Mouse (Mus musculus): ENCODE results near the gene Mog. TPM values are rescaled to one million over a fixed set of nuclear protein-coding genes. Genes with fewer than 3 reads are reported as not detected.
"Not testable (repeated sequence)": the region's sequence is repeated elsewhere in the genome, so short reads cannot be mapped to it uniquely, and the experiment has no call there.

The Mog gene
- polyA plus RNA-seq, 1 experiment from 2014 or later: 0.13 TPM

GRCm38 (mm10) chr17:37027486-37027885 is 4.3 kb upstream of the Mog start:
- ATAC-seq (ENCODE audit: insufficient read depth) (no peak), DNase-seq (no peak)
- no peak overlapping the region for H3K9ac ChIP-seq
- 93% methylated on average over 4 of the region's 4 CpGs for WGBS
- no peak for TF ChIP-seq CTCF (IDR thresholded peaks at IDR 0.05; ENCODE audit: low read depth)
- no peaks in the 10 kb centered on the region for H3K4me1 ChIP-seq (ENCODE audit: insufficient read depth)
- no peaks in the 10 kb centered on the region for H3K36me3 ChIP-seq (ENCODE audit: insufficient read depth)
- H3K4me2 ChIP-seq: no peak overlapping the region
- no peaks in the 10 kb centered on the region for H3K27me3 ChIP-seq (ENCODE audit: insufficient read depth, low read length)
- H3K9me3 ChIP-seq (ENCODE audit: low read depth, low read length): no peaks in the 10 kb centered on the region
- no peak overlapping the region for H3K4me3 ChIP-seq (ENCODE audit: low read depth, low read length)
- H3K27ac ChIP-seq (ENCODE audit: low read depth): peak overlapping the region; percentile 97

- Histone ChIP-seq H3K9ac (no peak overlapping the region), H3K36me3 (ENCODE audit: insufficient read depth) (no peaks in the 10 kb centered on the region), H3K4me1 (ENCODE audit: insufficient read depth) (no peaks in the 10 kb centered on the region), H3K4me3 (ENCODE audit: low read depth, low read length) (no peak overlapping the region), H3K4me2 (no peak overlapping the region), H3K9me3 (ENCODE audit: low read depth, low read length) (no peaks in the 10 kb centered on the region), H3K27ac (ENCODE audit: low read depth) (no peak overlapping the region), H3K27me3 (ENCODE audit: insufficient read depth, low read length) (no peaks in the 10 kb centered on the region)
- ATAC-seq (ENCODE audit: insufficient read depth) (no peak), DNase-seq (no peak)
- WGBS: 82% methylated on average over 2 of the region's 2 CpGs
- TF ChIP-seq CTCF (IDR thresholded peaks at IDR 0.05; ENCODE audit: low read depth): no peak
Observed at GRCm38 (mm10) chr17:37026425-37026824, 3.2 kb upstream of the Mog start.

- H3K9me3 ChIP-seq (ENCODE audit: low read depth, low read length); DNase-seq; H3K4me1 ChIP-seq (ENCODE audit: insufficient read depth); H3K4me2 ChIP-seq; H3K27ac ChIP-seq (ENCODE audit: low read depth); H3K4me3 ChIP-seq (ENCODE audit: low read depth, low read length); H3K9ac ChIP-seq; H3K36me3 ChIP-seq (ENCODE audit: insufficient read depth); H3K27me3 ChIP-seq (ENCODE audit: insufficient read depth, low read length); ATAC-seq (ENCODE audit: insufficient read depth): not testable (repeated sequence)
- WGBS: 94% methylated on average over 5 of the region's 5 CpGs
Observed at GRCm38 (mm10) chr17:37019242-37019641, 4.0 kb downstream of the Mog start.

- Histone ChIP-seq H3K27ac (ENCODE audit: low read depth) (no peak overlapping the region), H3K4me2 (no peak overlapping the region), H3K4me3 (ENCODE audit: low read depth, low read length) (no peak overlapping the region), H3K9me3 (ENCODE audit: low read depth, low read length) (no peaks in the 10 kb centered on the region), H3K9ac (no peak overlapping the region), H3K27me3 (ENCODE audit: insufficient read depth, low read length) (no peaks in the 10 kb centered on the region), H3K4me1 (ENCODE audit: insufficient read depth) (no peaks in the 10 kb centered on the region), H3K36me3 (ENCODE audit: insufficient read depth) (no peaks in the 10 kb centered on the region)
- ATAC-seq (ENCODE audit: insufficient read depth) (no peak), DNase-seq (no peak)
- 75% methylated on average over 3 of the region's 3 CpGs for WGBS
- no peak for TF ChIP-seq CTCF (IDR thresholded peaks at IDR 0.05; ENCODE audit: low read depth)
Observed at GRCm38 (mm10) chr17:37018328-37018727, 4.9 kb downstream of the Mog start.

- Histone ChIP-seq H3K9ac (no peak overlapping the region), H3K27ac (ENCODE audit: low read depth) (no peak overlapping the region)
- no peak for ATAC-seq (ENCODE audit: insufficient read depth)
Observed at GRCm38 (mm10) chr17:37016333-37016732, 6.9 kb downstream of the Mog start.

GRCm38 (mm10) chr17:37012141-37012540 is 11.1 kb downstream of the Mog start:
- 61% methylated on average over 5 of the region's 5 CpGs for WGBS
- no peak for ATAC-seq (ENCODE audit: insufficient read depth)
- no peak overlapping the region for H3K4me3 ChIP-seq (ENCODE audit: low read depth, low read length)

More at GRCm38 (mm10) chr17:37016333-37016732, 6.9 kb downstream of the Mog start:
- no peaks in the 10 kb centered on the region for H3K4me1 ChIP-seq (ENCODE audit: insufficient read depth)
- no peak overlapping the region for H3K4me3 ChIP-seq (ENCODE audit: low read depth, low read length)
- H3K9me3 ChIP-seq (ENCODE audit: low read depth, low read length): no peaks in the 10 kb centered on the region
- 0 out of 2 replicates have a peak, but pooled peaks cover 2% of the 10 kb centered on the region for H3K36me3 ChIP-seq (ENCODE audit: insufficient read depth)
- no peak for TF ChIP-seq CTCF (IDR thresholded peaks at IDR 0.05; ENCODE audit: low read depth)
- no peak overlapping the region for H3K4me2 ChIP-seq
- no peak for DNase-seq
- no peaks in the 10 kb centered on the region for H3K27me3 ChIP-seq (ENCODE audit: insufficient read depth, low read length)

GRCm38 (mm10) chr17:37011719-37012118 is 11.5 kb downstream of the Mog start:
- Histone ChIP-seq H3K9me3 (ENCODE audit: low read depth, low read length) (no peaks in the 10 kb centered on the region), H3K4me3 (ENCODE audit: low read depth, low read length) (no peak overlapping the region), H3K4me1 (ENCODE audit: insufficient read depth) (no peaks in the 10 kb centered on the region), H3K36me3 (ENCODE audit: insufficient read depth) (peaks cover 45% of the 10 kb centered on the region), H3K4me2 (no peak overlapping the region), H3K9ac (no peak overlapping the region), H3K27ac (ENCODE audit: low read depth) (no peak overlapping the region), H3K27me3 (ENCODE audit: insufficient read depth, low read length) (no peaks in the 10 kb centered on the region)
- ATAC-seq (ENCODE audit: insufficient read depth) (no peak), DNase-seq (no peak)
- no peak for TF ChIP-seq CTCF (IDR thresholded peaks at IDR 0.05; ENCODE audit: low read depth)
- 62% methylated on average over 3 of the region's 3 CpGs for WGBS

More at GRCm38 (mm10) chr17:37012141-37012540, 11.1 kb downstream of the Mog start:
- Histone ChIP-seq H3K27me3 (ENCODE audit: insufficient read depth, low read length) (no peaks in the 10 kb centered on the region), H3K9ac (no peak overlapping the region), H3K27ac (ENCODE audit: low read depth) (no peak overlapping the region), H3K4me2 (no peak overlapping the region), H3K36me3 (ENCODE audit: insufficient read depth) (peaks cover 41% of the 10 kb centered on the region), H3K9me3 (ENCODE audit: low read depth, low read length) (no peaks in the 10 kb centered on the region), H3K4me1 (ENCODE audit: insufficient read depth) (no peaks in the 10 kb centered on the region)
- no peak for DNase-seq
- TF ChIP-seq CTCF (IDR thresholded peaks at IDR 0.05; ENCODE audit: low read depth): no peak
